Mouse (Mus musculus): ENCODE data around the gene Dhdds.

Gene Dhdds

GRCm38 (mm10) chr4:134000466-134001438, at the start of gene Dhdds:
TSS of gene Dhdds (minus strand) at chr4:134000918.
- DNase-seq (ENCODE audit: low spot score) = peak; percentile 95

GRCm38 (mm10) chr4:134047648-134048047, 46.9 kb upstream of the Dhdds start:
- DNase-seq (ENCODE audit: low spot score) = no peak

GRCm38 (mm10) chr4:134043041-134043440, 42.3 kb upstream of the Dhdds start:
- DNase-seq (ENCODE audit: low spot score) = no peak

- no peak for DNase-seq (ENCODE audit: low spot score)
Observed at GRCm38 (mm10) chr4:134041317-134042123, 40.8 kb upstream of the Dhdds start.

- DNase-seq (ENCODE audit: low spot score) = peak; percentile 72
Observed at GRCm38 (mm10) chr4:134035953-134036352, 35.2 kb upstream of the Dhdds start.

GRCm38 (mm10) chr4:134025802-134026201, 25.1 kb upstream of the Dhdds start:
- no peak for DNase-seq (ENCODE audit: low spot score)

- DNase-seq (ENCODE audit: low spot score) = peak; percentile 58
Observed at GRCm38 (mm10) chr4:134020621-134021020, 19.9 kb upstream of the Dhdds start.

GRCm38 (mm10) chr4:134019641-134020351, 19.1 kb upstream of the Dhdds start:
- DNase-seq (ENCODE audit: low spot score) = no peak

GRCm38 (mm10) chr4:134019210-134019609, 18.5 kb upstream of the Dhdds start:
- DNase-seq (ENCODE audit: low spot score) = no peak

GRCm38 (mm10) chr4:134018779-134019145, 18.0 kb upstream of the Dhdds start, which contains the start of gene Lin28a:
TSS of gene Lin28a (minus strand) at chr4:134018841.
- no peak for DNase-seq (ENCODE audit: low spot score)

- DNase-seq (ENCODE audit: low spot score) = no peak
Observed at GRCm38 (mm10) chr4:134018038-134018778, 17.5 kb upstream of the Dhdds start.

- DNase-seq (ENCODE audit: low spot score) = no peak
Observed at GRCm38 (mm10) chr4:134017201-134017865, 16.6 kb upstream of the Dhdds start.

- DNase-seq (ENCODE audit: low spot score) = no peak
Observed at GRCm38 (mm10) chr4:134016767-134017166, 16.0 kb upstream of the Dhdds start.

GRCm38 (mm10) chr4:134016208-134016607, 15.5 kb upstream of the Dhdds start:
- no peak for DNase-seq (ENCODE audit: low spot score)

GRCm38 (mm10) chr4:134012858-134013528, 12.3 kb upstream of the Dhdds start:
- DNase-seq (ENCODE audit: low spot score) = no peak

GRCm38 (mm10) chr4:134011450-134012414, 11.0 kb upstream of the Dhdds start:
- DNase-seq (ENCODE audit: low spot score) = no peak

- no peak for DNase-seq (ENCODE audit: low spot score)
Observed at GRCm38 (mm10) chr4:134009709-134010108, 9.0 kb upstream of the Dhdds start.

- no peak for DNase-seq (ENCODE audit: low spot score)
Observed at GRCm38 (mm10) chr4:134006845-134007244, 6.1 kb upstream of the Dhdds start.

All from adipocyte (in vitro differentiated cells).